Mouse (Mus musculus) megakaryocyte, adult 5-6 weeks (primary cell): ENCODE data around the gene Trpm3. TPM values are rescaled to one million over a fixed set of nuclear protein-coding genes. Genes with fewer than 3 reads are reported as not detected.

Source experiments
- ATAC-seq: 2 replicates; pipeline ENCODE4 v1.8.0; 2016; ENCODE audit warnings: mild to moderate bottlenecking, inconsistent platforms; ENCODE audit not compliant: poor library complexity, severe bottlenecking
- total RNA-seq, 2 experiments: library from RNA; stranded (forward) in 1 of 2; stranded (reverse) in 1 of 2; fragments of 153-499, 151-499 nt in 1 of 2; fragments of 221-1000, 200-1000 nt in 1 of 2; gene quantifications; 2 replicates each; pipeline versions ENCODE4 v1.2.3 to v1.2.4; 2015 to 2017

The Trpm3 gene
- total RNA-seq, 2 experiments from 2014 or later, result 0.04 TPM; not detected in 1

- no peak for ATAC-seq
Observed at GRCm38 (mm10) chr19:22730971-22731370, 592.1 kb downstream of the Trpm3 start.

- no peak for ATAC-seq
Observed at GRCm38 (mm10) chr19:22736870-22737269, 598.0 kb downstream of the Trpm3 start.

GRCm38 (mm10) chr19:22739240-22739639, 600.4 kb downstream of the Trpm3 start:
- no peak for ATAC-seq

GRCm38 (mm10) chr19:22753311-22753809, 614.5 kb downstream of the Trpm3 start:
- no peak for ATAC-seq

GRCm38 (mm10) chr19:22754071-22754470, 615.2 kb downstream of the Trpm3 start:
- ATAC-seq, result no peak

- no peak for ATAC-seq
Observed at GRCm38 (mm10) chr19:22754498-22754897, 615.7 kb downstream of the Trpm3 start.

- ATAC-seq, result no peak
Observed at GRCm38 (mm10) chr19:22758496-22758895, 619.6 kb downstream of the Trpm3 start.

- ATAC-seq, result no peak
Observed at GRCm38 (mm10) chr19:22768242-22768641, 629.4 kb downstream of the Trpm3 start.

- ATAC-seq, result no peak
Observed at GRCm38 (mm10) chr19:22775191-22775695, 636.4 kb downstream of the Trpm3 start.

GRCm38 (mm10) chr19:22780192-22780843, 641.5 kb downstream of the Trpm3 start:
- ATAC-seq, result no peak

GRCm38 (mm10) chr19:22781579-22781978, 642.7 kb downstream of the Trpm3 start:
- ATAC-seq, result no peak

- no peak for ATAC-seq
Observed at GRCm38 (mm10) chr19:22783745-22784144, 644.9 kb downstream of the Trpm3 start.

GRCm38 (mm10) chr19:22789753-22790152, 650.9 kb downstream of the Trpm3 start:
- ATAC-seq, result no peak

GRCm38 (mm10) chr19:22796996-22797395, 658.1 kb downstream of the Trpm3 start:
- no peak for ATAC-seq

GRCm38 (mm10) chr19:22800471-22800870, 661.6 kb downstream of the Trpm3 start:
- no peak for ATAC-seq

- ATAC-seq, result no peak
Observed at GRCm38 (mm10) chr19:22803396-22803795, 664.5 kb downstream of the Trpm3 start.

- ATAC-seq, result no peak
Observed at GRCm38 (mm10) chr19:22804311-22804710, 665.5 kb downstream of the Trpm3 start.

- ATAC-seq, result no peak
Observed at GRCm38 (mm10) chr19:22810247-22810646, 671.4 kb downstream of the Trpm3 start.

GRCm38 (mm10) chr19:22821741-22822140, 682.9 kb downstream of the Trpm3 start:
- ATAC-seq, result no peak

- ATAC-seq, result no peak
Observed at GRCm38 (mm10) chr19:22823491-22823981, 684.7 kb downstream of the Trpm3 start.

GRCm38 (mm10) chr19:22825812-22826211, 687.0 kb downstream of the Trpm3 start:
- ATAC-seq, result no peak

GRCm38 (mm10) chr19:22828198-22828742, 689.4 kb downstream of the Trpm3 start:
- ATAC-seq, result no peak
